Mouse (Mus musculus): ENCODE measurements around the gene Tmem131. TPM values are rescaled to one million over a fixed set of nuclear protein-coding genes. Genes with fewer than 3 reads are reported as not detected.
"Not testable (repeated sequence)": the region's sequence is repeated elsewhere in the genome, so short reads cannot be mapped to it uniquely, and the experiment has no call there.

Tmem131 gene
- polyA plus RNA-seq, 1 experiment from 2014 or later: 6.2 TPM

DNA sequence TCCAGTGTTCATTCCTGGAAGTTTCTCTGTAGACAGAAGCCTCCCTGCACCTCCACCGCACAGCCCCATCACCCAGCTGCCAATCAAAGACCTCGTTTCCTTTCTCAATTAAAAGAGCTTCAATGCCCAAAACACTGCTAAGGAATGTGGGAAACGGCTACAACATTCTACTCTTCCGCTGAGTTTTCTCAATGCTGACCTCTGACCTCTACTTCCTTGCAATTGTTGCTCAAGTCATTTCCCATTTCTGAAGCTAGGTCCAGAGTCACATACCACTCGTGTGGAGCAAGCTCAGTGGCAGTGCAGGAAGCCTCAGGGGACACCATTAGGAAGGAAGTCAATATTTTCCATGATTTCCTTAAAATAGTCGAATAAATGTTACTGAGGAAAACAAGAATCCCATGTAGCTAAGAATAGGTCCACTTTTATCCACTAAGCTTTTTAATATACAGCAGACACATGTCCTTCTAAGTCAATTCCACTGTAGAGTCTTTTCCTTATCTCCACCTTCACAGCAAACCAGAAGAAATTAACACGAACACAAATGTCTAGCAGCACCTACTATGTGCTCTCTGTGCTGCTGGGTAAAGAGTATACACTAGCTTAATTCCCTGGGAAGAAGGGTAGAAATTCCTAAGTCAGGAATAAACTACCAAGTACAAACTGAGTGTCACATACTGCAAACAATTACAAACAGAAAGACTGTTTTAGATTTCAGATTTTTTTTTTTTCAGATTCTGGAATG, 28.8 kb downstream of the Tmem131 start:
- Histone ChIP-seq H3K27ac (peak overlapping the region; percentile 62), H3K4me3 (no peak overlapping the region), H3K4me2 (no peak overlapping the region), H3K27me3 (no peaks in the 10 kb centered on the region), H3K4me1 (replicated peaks) (peaks cover 36% of the 10 kb centered on the region), H3K36me3 (no peaks in the 10 kb centered on the region), H3K9ac (no peak overlapping the region), H3K9me3 (replicated peaks) (no peaks in the 10 kb centered on the region)
- 33% methylated on average over 7 of the region's 7 CpGs for WGBS
- ATAC-seq (replicated peaks; ENCODE audit: insufficient number of reproducible peaks, insufficient read depth, low FRiP score, low read depth): peak; percentile 51; the same call in 1 of the 2 replicates

- no peaks in the 10 kb centered on the region for H3K36me3 ChIP-seq
- ATAC-seq (replicated peaks; ENCODE audit: insufficient number of reproducible peaks, insufficient read depth, low FRiP score, low read depth): no peak
- no peaks in the 10 kb centered on the region for H3K9me3 ChIP-seq (replicated peaks)
- no peak overlapping the region for H3K9ac ChIP-seq
- WGBS: 90% methylated on average over 7 of the region's 7 CpGs
- no peak overlapping the region for H3K4me2 ChIP-seq
- no peak overlapping the region for H3K27ac ChIP-seq
- no peak overlapping the region for H3K4me3 ChIP-seq
- H3K4me1 ChIP-seq (replicated peaks): peaks cover 28% of the 10 kb centered on the region
- no peaks in the 10 kb centered on the region for H3K27me3 ChIP-seq
Measured at GRCm38 (mm10) chr1:36913806-36914205, 29.7 kb downstream of the Tmem131 start.

- ATAC-seq (replicated peaks; ENCODE audit: insufficient number of reproducible peaks, insufficient read depth, low FRiP score, low read depth): no peak
- WGBS: 95% methylated on average over 1 of the region's 1 CpGs
Measured at GRCm38 (mm10) chr1:36912239-36912638, 31.2 kb downstream of the Tmem131 start.

DNA sequence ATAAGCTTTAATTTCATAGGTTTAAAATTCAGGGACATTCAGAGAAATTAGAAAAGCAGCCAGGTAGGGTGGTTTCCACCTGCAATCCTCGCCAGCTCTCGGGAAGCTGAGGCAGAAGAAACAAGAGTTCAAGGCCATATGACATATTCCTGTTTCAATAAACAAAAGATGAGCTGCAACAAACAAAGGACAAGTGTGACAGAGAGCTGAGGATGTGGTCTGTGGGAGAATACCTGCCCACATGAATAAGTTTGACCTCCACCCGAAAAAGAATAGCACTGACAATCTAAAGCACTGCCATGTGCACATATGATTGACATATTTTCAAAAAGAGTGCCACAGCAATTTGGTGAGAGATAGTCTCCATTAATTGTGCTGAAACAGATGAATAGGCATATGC, 31.9 kb downstream of the Tmem131 start:
- Histone ChIP-seq H3K27ac (no peak overlapping the region), H3K9ac (no peak overlapping the region), H3K4me1 (replicated peaks) (peaks cover 16% of the 10 kb centered on the region), H3K4me2 (no peak overlapping the region), H3K4me3 (no peak overlapping the region), H3K36me3 (no peaks in the 10 kb centered on the region), H3K9me3 (replicated peaks) (no peaks in the 10 kb centered on the region), H3K27me3 (no peaks in the 10 kb centered on the region)
- 78% methylated on average over 3 of the region's 3 CpGs for WGBS
- ATAC-seq (replicated peaks; ENCODE audit: insufficient number of reproducible peaks, insufficient read depth, low FRiP score, low read depth): no peak

More at GRCm38 (mm10) chr1:36912239-36912638, 31.2 kb downstream of the Tmem131 start:
- no peak overlapping the region for H3K9ac ChIP-seq
- H3K27me3 ChIP-seq: no peaks in the 10 kb centered on the region
- H3K4me3 ChIP-seq: no peak overlapping the region
- H3K4me1 ChIP-seq (replicated peaks): peaks cover 16% of the 10 kb centered on the region
- no peak overlapping the region for H3K27ac ChIP-seq
- H3K9me3 ChIP-seq (replicated peaks): no peaks in the 10 kb centered on the region
- H3K36me3 ChIP-seq: no peaks in the 10 kb centered on the region
- no peak overlapping the region for H3K4me2 ChIP-seq

GRCm38 (mm10) chr1:36910397-36910796, 33.1 kb downstream of the Tmem131 start:
- Histone ChIP-seq H3K4me1 (replicated peaks) (peaks cover 15% of the 10 kb centered on the region), H3K36me3 (no peaks in the 10 kb centered on the region), H3K27ac (no peak overlapping the region), H3K9ac (no peak overlapping the region), H3K27me3 (no peaks in the 10 kb centered on the region), H3K4me2 (no peak overlapping the region), H3K9me3 (replicated peaks) (no peaks in the 10 kb centered on the region), H3K4me3 (no peak overlapping the region)
- no peak for ATAC-seq (replicated peaks; ENCODE audit: insufficient number of reproducible peaks, insufficient read depth, low FRiP score, low read depth)
- WGBS: 86% methylated on average over 5 of the region's 5 CpGs

DNA sequence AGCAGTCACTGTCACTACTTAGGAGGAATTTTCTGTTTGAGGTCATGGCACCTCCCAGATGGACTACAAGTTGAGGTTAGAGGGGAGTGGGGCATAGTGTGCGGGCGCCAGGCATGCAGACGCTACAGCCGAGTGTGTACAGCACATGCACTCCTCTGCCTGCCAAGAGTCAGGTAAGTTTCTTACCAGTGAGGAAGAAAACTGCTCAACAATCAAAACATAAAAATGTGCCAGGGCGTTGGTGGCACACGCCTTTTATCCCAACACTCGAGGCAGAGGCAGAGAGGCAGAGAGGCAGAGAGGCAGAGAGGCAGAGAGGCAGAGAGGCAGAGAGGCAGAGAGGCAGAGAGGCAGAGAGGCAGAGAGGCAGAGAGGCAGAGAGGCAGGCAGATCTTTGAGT, 33.5 kb downstream of the Tmem131 start:
- ATAC-seq (replicated peaks; ENCODE audit: insufficient number of reproducible peaks, insufficient read depth, low FRiP score, low read depth); H3K4me2 ChIP-seq; H3K27me3 ChIP-seq; H3K27ac ChIP-seq; H3K4me3 ChIP-seq; H3K9ac ChIP-seq; H3K36me3 ChIP-seq; H3K9me3 ChIP-seq (replicated peaks): not testable (repeated sequence)
- 83% methylated on average over 7 of the region's 7 CpGs for WGBS
- peaks cover 16% of the 10 kb centered on the region for H3K4me1 ChIP-seq (replicated peaks)

- Histone ChIP-seq H3K4me1 (replicated peaks) (peaks cover 18% of the 10 kb centered on the region), H3K9me3 (replicated peaks) (no peaks in the 10 kb centered on the region), H3K9ac (no peak overlapping the region), H3K27ac (no peak overlapping the region), H3K4me2 (no peak overlapping the region), H3K27me3 (no peaks in the 10 kb centered on the region), H3K4me3 (no peak overlapping the region), H3K36me3 (no peaks in the 10 kb centered on the region)
- no peak for ATAC-seq (replicated peaks; ENCODE audit: insufficient number of reproducible peaks, insufficient read depth, low FRiP score, low read depth)
- WGBS: 81% methylated on average over 3 of the region's 3 CpGs
Measured at GRCm38 (mm10) chr1:36905216-36905615, 38.2 kb downstream of the Tmem131 start.

- Histone ChIP-seq H3K4me2 (no peak overlapping the region), H3K9ac (no peak overlapping the region), H3K4me3 (no peak overlapping the region), H3K36me3 (no peaks in the 10 kb centered on the region), H3K27me3 (no peaks in the 10 kb centered on the region), H3K4me1 (replicated peaks) (peaks cover 16% of the 10 kb centered on the region), H3K27ac (no peak overlapping the region), H3K9me3 (replicated peaks) (no peaks in the 10 kb centered on the region)
- ATAC-seq (replicated peaks; ENCODE audit: insufficient number of reproducible peaks, insufficient read depth, low FRiP score, low read depth): no peak
- WGBS: 65% methylated on average over 6 of the region's 6 CpGs
Measured at GRCm38 (mm10) chr1:36904489-36904888, 39.0 kb downstream of the Tmem131 start.

GRCm38 (mm10) chr1:36904084-36904451, 39.4 kb downstream of the Tmem131 start:
- no peaks in the 10 kb centered on the region for H3K36me3 ChIP-seq
- H3K27me3 ChIP-seq: no peaks in the 10 kb centered on the region
- H3K4me1 ChIP-seq (replicated peaks): peaks cover 16% of the 10 kb centered on the region
- H3K27ac ChIP-seq: no peak overlapping the region
- no peak overlapping the region for H3K4me2 ChIP-seq
- ATAC-seq (replicated peaks; ENCODE audit: insufficient number of reproducible peaks, insufficient read depth, low FRiP score, low read depth): no peak
- no peak overlapping the region for H3K4me3 ChIP-seq
- no peaks in the 10 kb centered on the region for H3K9me3 ChIP-seq (replicated peaks)
- WGBS: 58% methylated on average over 3 of the region's 3 CpGs
- H3K9ac ChIP-seq: no peak overlapping the region

DNA sequence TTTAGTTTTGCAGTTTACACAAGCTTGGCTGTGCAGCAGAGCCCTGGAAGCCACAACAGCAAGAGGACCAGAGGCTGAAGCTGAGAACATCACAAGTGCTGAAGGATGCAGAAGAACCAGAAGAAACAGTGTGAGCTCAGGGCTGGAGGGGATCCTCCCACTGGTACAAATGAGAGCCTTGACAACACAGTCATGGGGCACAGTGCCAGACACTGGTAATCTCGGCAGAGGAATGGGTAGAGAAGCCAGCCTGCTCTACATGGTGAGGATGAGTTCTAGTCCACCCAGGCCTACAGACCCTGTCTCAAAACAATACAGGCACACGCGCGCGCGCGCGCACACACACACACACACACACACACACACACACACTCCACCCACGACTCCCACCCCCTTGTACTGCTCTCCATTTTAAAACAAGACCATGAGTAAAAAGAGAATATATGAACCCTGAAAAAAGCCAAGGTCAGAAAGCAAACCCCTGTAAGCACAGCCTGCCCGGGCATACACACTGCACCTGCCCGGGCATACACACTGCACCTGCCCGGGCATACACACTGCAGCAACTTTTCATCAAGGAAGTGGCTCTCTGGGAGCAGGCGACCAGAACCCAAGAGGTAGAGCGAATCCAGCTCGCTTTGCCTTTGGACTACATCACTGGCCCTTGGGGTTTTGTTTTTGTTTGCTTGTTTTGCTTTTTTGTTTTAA, 39.9 kb downstream of the Tmem131 start:
- Histone ChIP-seq H3K27ac (no peak overlapping the region), H3K36me3 (no peaks in the 10 kb centered on the region), H3K4me2 (no peak overlapping the region), H3K27me3 (no peaks in the 10 kb centered on the region), H3K9ac (no peak overlapping the region), H3K9me3 (replicated peaks) (no peaks in the 10 kb centered on the region), H3K4me3 (no peak overlapping the region), H3K4me1 (replicated peaks) (peaks cover 16% of the 10 kb centered on the region)
- ATAC-seq (replicated peaks; ENCODE audit: insufficient number of reproducible peaks, insufficient read depth, low FRiP score, low read depth): 0 out of 2 replicates have a peak, but pooled peaks have one; percentile 14
- 92% methylated on average over 15 of the region's 15 CpGs for WGBS

DNA sequence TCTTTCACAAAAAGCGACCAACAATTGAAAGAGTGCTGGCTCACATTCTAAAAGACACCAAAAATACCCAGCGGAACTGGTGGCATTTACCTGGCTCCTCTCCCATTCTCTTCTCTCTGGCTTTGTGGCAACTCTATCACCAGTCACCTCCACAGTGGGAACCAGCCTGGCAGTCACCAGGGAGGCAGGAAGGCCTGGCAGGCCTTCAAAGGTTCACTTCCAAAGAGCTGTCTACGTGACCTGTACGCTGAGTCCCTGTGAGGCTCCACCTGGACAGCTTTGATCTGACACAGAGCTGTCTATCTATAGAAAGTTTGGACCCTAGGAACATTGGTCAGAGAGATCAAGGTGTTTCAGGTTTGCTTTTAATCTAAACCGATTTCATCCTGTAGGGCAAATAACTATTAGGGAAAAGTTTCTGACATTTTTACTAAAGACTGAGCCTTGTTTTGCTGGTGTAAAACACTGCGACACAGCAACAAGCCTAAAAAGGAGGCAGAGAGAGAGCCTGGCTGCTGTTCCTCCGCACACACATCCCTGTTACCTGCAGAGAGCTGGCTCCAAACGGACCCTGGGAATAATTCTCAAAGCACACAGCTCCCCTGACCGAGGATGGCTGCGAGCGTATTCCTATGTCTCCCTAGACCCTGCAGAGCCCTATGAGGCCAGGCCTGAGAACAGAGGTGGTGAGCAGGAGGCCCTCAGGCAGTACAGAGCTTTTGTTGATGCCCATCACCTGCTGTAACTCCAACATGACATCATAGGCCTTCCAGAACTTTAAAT, 40.7 kb downstream of the Tmem131 start:
- Histone ChIP-seq H3K9ac (no peak overlapping the region), H3K4me2 (no peak overlapping the region), H3K9me3 (replicated peaks) (no peaks in the 10 kb centered on the region), H3K27ac (no peak overlapping the region), H3K4me3 (no peak overlapping the region), H3K36me3 (no peaks in the 10 kb centered on the region), H3K4me1 (replicated peaks) (peaks cover 16% of the 10 kb centered on the region), H3K27me3 (no peaks in the 10 kb centered on the region)
- no peak for ATAC-seq (replicated peaks; ENCODE audit: insufficient number of reproducible peaks, insufficient read depth, low FRiP score, low read depth)
- 77% methylated on average over 11 of the region's 11 CpGs for WGBS

Data from heart, embryonic 15.5 days (tissue).